ENCODE assay signal across 8 mouse cellular contexts in the genomic region with DNA sequence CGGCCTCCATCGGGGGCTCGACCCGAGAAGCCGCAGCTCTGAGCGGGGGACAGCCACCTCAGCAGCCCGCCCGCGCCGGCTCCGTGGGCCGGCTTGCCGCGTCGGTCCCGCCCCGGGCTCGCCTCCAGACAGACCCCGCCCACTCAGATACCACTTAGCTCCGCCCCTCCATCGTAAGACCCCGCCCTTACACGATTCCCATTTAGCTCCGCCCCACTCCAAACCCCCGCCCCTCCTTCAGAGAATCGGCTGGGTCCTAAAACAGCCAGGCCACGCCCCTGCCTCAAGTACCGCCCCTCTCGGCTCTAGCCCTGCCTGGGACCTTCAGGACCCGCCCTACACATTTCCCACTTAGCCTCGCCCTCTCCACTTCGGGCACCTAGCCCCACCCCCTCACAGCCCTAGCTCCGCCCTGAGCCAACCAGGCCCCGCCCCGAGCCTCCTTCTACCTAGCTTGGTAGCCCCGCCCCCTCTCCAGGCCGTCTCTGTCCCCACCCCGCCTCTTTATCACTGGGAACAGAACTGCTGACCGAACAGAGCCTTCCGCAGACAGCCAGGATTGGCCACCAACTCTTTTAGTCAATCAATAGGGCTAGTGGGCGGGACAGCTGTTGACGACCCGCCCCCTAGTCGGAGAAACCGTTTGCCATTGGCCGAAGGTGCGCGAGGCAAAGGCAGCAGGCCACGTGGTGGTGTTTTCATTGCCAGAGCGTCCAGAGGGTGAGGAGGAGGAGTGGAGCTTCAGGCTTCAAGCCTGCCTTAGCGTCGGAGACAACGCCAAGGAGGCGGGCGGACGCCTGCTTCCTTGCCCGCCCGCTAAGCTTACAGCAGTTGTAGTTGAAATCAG. TPM values are rescaled to one million over a fixed set of nuclear protein-coding genes. Genes with fewer than 3 reads are reported as not detected.
DNase-seq lines count a peak whose midpoint lies in the region; ATAC-seq and TF ChIP-seq lines count a peak whose summit lies in the region.

A gene (minus strand): TSS at position 665 of the 847 bp plus-strand sequence.

- peak within 1 kb of the TSS; percentile 35 for H3K9ac ChIP-seq in CH12.LX (ENCODE audit: insufficient read depth, low read depth)
- peak within 1 kb of the TSS; percentile 62 for H3K9ac ChIP-seq in forebrain, embryonic 11.5 days (ENCODE audit: low read length)
- H3K9ac ChIP-seq in heart, embryonic 16.5 days (ENCODE audit: low read length) = peak within 1 kb of the TSS; percentile 87
- peak within 1 kb of the TSS; percentile 84 for H3K9ac ChIP-seq in liver, embryonic 15.5 days
- peak within 1 kb of the TSS; percentile 62 for H3K9ac ChIP-seq in neural tube, embryonic 12.5 days

- peak; percentile 97 for ATAC-seq in forebrain, embryonic 11.5 days (replicated peaks; ENCODE audit: low FRiP score)
- ATAC-seq in heart, embryonic 16.5 days (replicated peaks; ENCODE audit: extremely low read depth, insufficient read depth, low FRiP score) = peak; percentile 97
- ATAC-seq in liver, embryonic 15.5 days (ENCODE audit: insufficient read depth) = peak; percentile 91
- peak; percentile 97 for ATAC-seq in neural tube, embryonic 12.5 days (ENCODE audit: low FRiP score, low read depth)

- no peak for TF ChIP-seq EP300 in CH12.LX (IDR thresholded peaks at IDR 0.05; ENCODE audit: low read length)

- DNase-seq in CH12.LX (ENCODE audit: extremely low read depth) = peak; percentile 98
- DNase-seq in c-Kit-positive CD71-positive TER-119-negative erythroid progenitor cells, embryonic 14.5 days (ENCODE audit: low read depth) = peak; percentile 99
- peak; percentile 98 for DNase-seq in forebrain, embryonic 11.5 days (ENCODE audit: low spot score)
- DNase-seq in kidney, postnatal 36 days = peak; percentile 100
- peak; percentile 99 for DNase-seq in telencephalon, adult 2 months (ENCODE audit: low read depth, low spot score)

- peaks cover 3% of the 10 kb centered on the region for H3K9me3 ChIP-seq in CH12.LX (replicated peaks; ENCODE audit: low read length)
- no peaks in the 10 kb centered on the region for H3K9me3 ChIP-seq in forebrain, embryonic 11.5 days (ENCODE audit: control insufficient read depth, low read length)
- H3K9me3 ChIP-seq in heart, embryonic 16.5 days (replicated peaks; ENCODE audit: control insufficient read depth, low read length) = no peaks in the 10 kb centered on the region; the same call in 1 of the 2 replicates
- H3K9me3 ChIP-seq in liver, embryonic 15.5 days (replicated peaks) = no peaks in the 10 kb centered on the region
- H3K9me3 ChIP-seq in neural tube, embryonic 12.5 days = no peaks in the 10 kb centered on the region

- in situ Hi-C loops in CH12.LX (cut with MboI; ENCODE audit: low pct_ligation_motif_present, low pct_unique_long_range_greater_than_20kb, low sequenced_read_pairs) = no loop called here

- dilution Hi-C loops in CH12.LX (cut with MboI; ENCODE audit: extremely low pct_ligation_motif_present, extremely low pct_unique_long_range_greater_than_20kb, low sequenced_read_pairs) = no loop called here

- TF ChIP-seq CTCF in CH12.LX (conservative IDR thresholded peaks at IDR 0.05 in 1 of 2, IDR thresholded peaks at IDR 0.05 in 1 of 2; ENCODE audit: low read depth in 2 of 2, low read length in 2 of 2) = no peak

- no peaks in the 10 kb centered on the region for H3K36me3 ChIP-seq in CH12.LX (replicated peaks in 1 of 2; ENCODE audit: control insufficient read depth in 1 of 2, insufficient read depth in 1 of 2, low read length in 1 of 2)
- H3K36me3 ChIP-seq in forebrain, embryonic 11.5 days (ENCODE audit: control insufficient read depth, insufficient read depth, low read length) = no peaks in the 10 kb centered on the region
- no peaks in the 10 kb centered on the region for H3K36me3 ChIP-seq in heart, embryonic 16.5 days (ENCODE audit: control insufficient read depth, insufficient read depth)
- H3K36me3 ChIP-seq in liver, embryonic 15.5 days (replicated peaks) = 0 out of 2 replicates have a peak, but pooled peaks cover 3% of the 10 kb centered on the region
- no peaks in the 10 kb centered on the region for H3K36me3 ChIP-seq in neural tube, embryonic 12.5 days

- WGBS in forebrain, embryonic 11.5 days = under 1% methylated on average over 57 of the region's 58 CpGs
- under 1% methylated on average over 55 of the region's 58 CpGs for WGBS in heart, embryonic 16.5 days
- under 1% methylated on average over 58 of the region's 58 CpGs for WGBS in liver, embryonic 15.5 days (ENCODE audit: insufficient replicate concordance)
- WGBS in neural tube, embryonic 12.5 days = 1% methylated on average over 57 of the region's 58 CpGs

- H3K4me1 ChIP-seq in CH12.LX (ENCODE audit: control insufficient read depth in 1 of 2, insufficient read depth in 2 of 2) = peaks cover 4 to 12% of the 10 kb centered on the region in 2 experiments; a peak in 3 of 4 replicates
- peaks cover 7% of the 10 kb centered on the region for H3K4me1 ChIP-seq in forebrain, embryonic 11.5 days (replicated peaks; ENCODE audit: control insufficient read depth, insufficient read depth, low read length)
- H3K4me1 ChIP-seq in heart, embryonic 16.5 days (ENCODE audit: control insufficient read depth, insufficient read depth, low read length) = peaks cover 32% of the 10 kb centered on the region
- peaks cover 68% of the 10 kb centered on the region for H3K4me1 ChIP-seq in liver, embryonic 15.5 days (replicated peaks)
- H3K4me1 ChIP-seq in neural tube, embryonic 12.5 days = peaks cover 10% of the 10 kb centered on the region

- peak within 1 kb of the TSS; percentile 62 to 74 (median 63) for H3K4me3 ChIP-seq in CH12.LX (replicated peaks in 1 of 3; ENCODE audit: low read depth in 2 of 3, low read length in 2 of 3, poor library complexity in 1 of 3)
- peak within 1 kb of the TSS; percentile 63 for H3K4me3 ChIP-seq in forebrain, embryonic 11.5 days (ENCODE audit: low read depth, low read length)
- peak within 1 kb of the TSS; percentile 81 for H3K4me3 ChIP-seq in heart, embryonic 16.5 days (ENCODE audit: low read length)
- peak within 1 kb of the TSS; percentile 83 for H3K4me3 ChIP-seq in liver, embryonic 15.5 days (replicated peaks)
- H3K4me3 ChIP-seq in neural tube, embryonic 12.5 days = peak within 1 kb of the TSS; percentile 53

- peak; percentile 54; the same call in 1 of the 2 replicates for TF ChIP-seq POLR2A in CH12.LX (IDR thresholded peaks at IDR 0.05; ENCODE audit: low read depth, low read length)

- H3K4me2 ChIP-seq in CH12.LX (ENCODE audit: insufficient read depth, low read depth, poor library complexity, severe bottlenecking) = peak within 1 kb of the TSS; percentile 84
- peak within 1 kb of the TSS; percentile 90 for H3K4me2 ChIP-seq in forebrain, embryonic 11.5 days (ENCODE audit: low read depth, low read length, severe bottlenecking)
- H3K4me2 ChIP-seq in heart, embryonic 16.5 days (ENCODE audit: low read depth, low read length) = peak within 1 kb of the TSS; percentile 84
- peak within 1 kb of the TSS; percentile 91 for H3K4me2 ChIP-seq in liver, embryonic 15.5 days
- H3K4me2 ChIP-seq in neural tube, embryonic 12.5 days (replicated peaks) = peak within 1 kb of the TSS; percentile 80

- no peaks in the 10 kb centered on the region for H3K79me2 ChIP-seq in CH12.LX (replicated peaks; ENCODE audit: control insufficient read depth, extremely low read depth, insufficient read depth, poor library complexity, severe bottlenecking)

- TF ChIP-seq RAD21 in CH12.LX (IDR thresholded peaks at IDR 0.05; ENCODE audit: low read depth, low read length) = no peak

- H3K27me3 ChIP-seq in CH12.LX (replicated peaks) = peaks cover 26% of the 10 kb centered on the region
- no peaks in the 10 kb centered on the region for H3K27me3 ChIP-seq in forebrain, embryonic 11.5 days (ENCODE audit: control insufficient read depth, insufficient read depth, low read length)
- H3K27me3 ChIP-seq in heart, embryonic 16.5 days (ENCODE audit: control insufficient read depth, insufficient read depth, low read length) = no peaks in the 10 kb centered on the region
- H3K27me3 ChIP-seq in liver, embryonic 15.5 days = no peaks in the 10 kb centered on the region
- H3K27me3 ChIP-seq in neural tube, embryonic 12.5 days (replicated peaks) = no peaks in the 10 kb centered on the region

- no peak within 1 kb of the TSS for H3K27ac ChIP-seq in CH12.LX (ENCODE audit: insufficient read depth, low read depth)
- H3K27ac ChIP-seq in forebrain, embryonic 11.5 days (ENCODE audit: low read depth, low read length) = no peak within 1 kb of the TSS
- peak within 1 kb of the TSS; percentile 88 for H3K27ac ChIP-seq in heart, embryonic 16.5 days (ENCODE audit: low read length)
- peak within 1 kb of the TSS; percentile 98 for H3K27ac ChIP-seq in liver, embryonic 15.5 days (replicated peaks)
- no peak within 1 kb of the TSS for H3K27ac ChIP-seq in neural tube, embryonic 12.5 days

TF ChIP-seq in CH12.LX, 34 proteins besides CTCF, POLR2A, EP300 and RAD21 (continues in another document):
- TF ChIP-seq RCOR1 (conservative IDR thresholded peaks at IDR 0.05; ENCODE audit: low read depth, low read length) = no peak
- no peak for TF ChIP-seq JUN (IDR thresholded peaks at IDR 0.05; ENCODE audit: insufficient read depth, low read depth, low read length)
- TF ChIP-seq ZKSCAN1 (IDR thresholded peaks at IDR 0.05; ENCODE audit: borderline replicate concordance, low read depth, low read length) = no peak
- TF ChIP-seq NELFE (IDR thresholded peaks at IDR 0.05; ENCODE audit: low read depth, low read length) = 0 out of 2 replicates have a peak, but pooled peaks have one; percentile 10
- TF ChIP-seq ZC3H11A (IDR thresholded peaks at IDR 0.05; ENCODE audit: low read depth, low read length) = no peak
- peak; percentile 80 for TF ChIP-seq USF1 (IDR thresholded peaks at IDR 0.05; ENCODE audit: low read depth, low read length)
- peak; percentile 69; the same call in 1 of the 2 replicates for TF ChIP-seq MYC (IDR thresholded peaks at IDR 0.05; ENCODE audit: low read depth, low read length)
- no peak for TF ChIP-seq ZMIZ1 (IDR thresholded peaks at IDR 0.05; ENCODE audit: low read depth, low read length)
- no peak for TF ChIP-seq SMC3 (IDR thresholded peaks at IDR 0.05; ENCODE audit: low read depth, low read length)
- no peak for TF ChIP-seq ETS1 (conservative IDR thresholded peaks at IDR 0.05; ENCODE audit: low read depth, low read length)
- no peak for TF ChIP-seq E2F4 (IDR thresholded peaks at IDR 0.05; ENCODE audit: insufficient replicate concordance, low read depth, low read length)
- peak; percentile 98 for TF ChIP-seq SIN3A (IDR thresholded peaks at IDR 0.05; ENCODE audit: low read length)
- no peak for TF ChIP-seq MEF2A (IDR thresholded peaks at IDR 0.05; ENCODE audit: borderline replicate concordance, low read depth, low read length)

RNA-seq across cellular contexts. Expression of the gene that starts here (rescaled TPM):
- 0.92 and 2.0 TPM in 2 replicates for total RNA-seq in CH12.LX (2012; rRNA removed)
- 1.9 and 2.2 TPM in 2 replicates for total RNA-seq in CH12.LX (2014; rRNA removed)
- polyA plus RNA-seq in CH12.LX (2012; ENCODE audit: insufficient read length, low read depth) = 1.4 and 1.8 TPM in 2 replicates
- 11.1 and 14.7 TPM in 2 replicates for polyA plus RNA-seq in forebrain, embryonic 11.5 days (2014; fragmentation: Nextera tagmentation; extraction: Ambion mirVana)
- polyA plus RNA-seq in heart, embryonic 16.5 days (2015; fragmentation: Nextera tagmentation; extraction: Ambion mirVana) = 51.6 and 55.3 TPM in 2 replicates
- polyA plus RNA-seq in liver, embryonic 15.5 days (2015; fragmentation: Nextera tagmentation; extraction: Ambion mirVana) = 24.2 and 25.9 TPM in 2 replicates
- polyA plus RNA-seq in neural tube, embryonic 12.5 days (2016; fragmentation: Nextera tagmentation; extraction: Ambion mirVana) = 19.7 and 21.5 TPM in 2 replicates

Comparison
In these comparisons a context has a peak if more than half of its experiments do, and no peak if none do; other contexts are left out.
1. H3K27ac ChIP-seq: peak in heart, embryonic 16.5 days (single experiment) and liver, embryonic 15.5 days (single experiment); none in CH12.LX (single experiment), forebrain, embryonic 11.5 days (single experiment) and neural tube, embryonic 12.5 days (single experiment).
2. H3K9ac ChIP-seq: peak in every context shown above with its lines; median percentile 87 in heart, embryonic 16.5 days; 84 in liver, embryonic 15.5 days; 62 in forebrain, embryonic 11.5 days; 62 in neural tube, embryonic 12.5 days; 35 in CH12.LX.
3. Peak in every context shown above with its lines, with median percentiles within 50 percentile points of each other: DNase-seq, H3K4me2 ChIP-seq, H3K4me3 ChIP-seq and ATAC-seq.